Mouse (Mus musculus): ENCODE results near the gene Fads2.

The Fads2 gene

GRCm38 (mm10) chr19:10061624-10062023 is 39.9 kb downstream of the Fads2 start:
- no peak for DNase-seq (ENCODE audit: low read depth)

GRCm38 (mm10) chr19:10060783-10061590 is 40.6 kb downstream of the Fads2 start:
- no peak for DNase-seq (ENCODE audit: low read depth)

GRCm38 (mm10) chr19:10059911-10060567 is 41.5 kb downstream of the Fads2 start:
- DNase-seq (ENCODE audit: low read depth) = peak; percentile 76

- DNase-seq (ENCODE audit: low read depth) = no peak
Observed at GRCm38 (mm10) chr19:10058876-10059427, 42.6 kb downstream of the Fads2 start.

- DNase-seq (ENCODE audit: low read depth) = no peak
Observed at GRCm38 (mm10) chr19:10058352-10058825, 43.2 kb downstream of the Fads2 start.

GRCm38 (mm10) chr19:10057486-10058351 is 43.8 kb downstream of the Fads2 start:
- DNase-seq (ENCODE audit: low read depth) = no peak

GRCm38 (mm10) chr19:10056686-10057085 is 44.9 kb downstream of the Fads2 start:
- DNase-seq (ENCODE audit: low read depth) = peak; percentile 68

- no peak for DNase-seq (ENCODE audit: low read depth)
Observed at GRCm38 (mm10) chr19:10055783-10056660, 45.5 kb downstream of the Fads2 start.

GRCm38 (mm10) chr19:10055261-10055660 is 46.3 kb downstream of the Fads2 start:
- DNase-seq (ENCODE audit: low read depth) = no peak

GRCm38 (mm10) chr19:10054361-10055075 is 47.0 kb downstream of the Fads2 start:
- no peak for DNase-seq (ENCODE audit: low read depth)

- peak; percentile 74 for DNase-seq (ENCODE audit: low read depth)
Observed at GRCm38 (mm10) chr19:10053692-10054260, 47.8 kb downstream of the Fads2 start.

GRCm38 (mm10) chr19:10052698-10053097 is 48.8 kb downstream of the Fads2 start:
- no peak for DNase-seq (ENCODE audit: low read depth)

- DNase-seq (ENCODE audit: low read depth) = no peak
Observed at GRCm38 (mm10) chr19:10050438-10050837, 51.1 kb downstream of the Fads2 start.

- DNase-seq (ENCODE audit: low read depth) = no peak
Observed at GRCm38 (mm10) chr19:10049533-10049932, 52.0 kb downstream of the Fads2 start.

GRCm38 (mm10) chr19:10046983-10047382 is 54.6 kb downstream of the Fads2 start:
- DNase-seq (ENCODE audit: low read depth) = no peak

- DNase-seq (ENCODE audit: low read depth) = no peak
Observed at GRCm38 (mm10) chr19:10046346-10046745, 55.2 kb downstream of the Fads2 start.

- no peak for DNase-seq (ENCODE audit: low read depth)
Observed at GRCm38 (mm10) chr19:10045707-10046106, 55.8 kb downstream of the Fads2 start.

- DNase-seq (ENCODE audit: low read depth) = peak; percentile 88
Observed at GRCm38 (mm10) chr19:10043643-10044042, 57.9 kb downstream of the Fads2 start.

GRCm38 (mm10) chr19:10042816-10043215 is 58.7 kb downstream of the Fads2 start:
- no peak for DNase-seq (ENCODE audit: low read depth)

- DNase-seq (ENCODE audit: low read depth) = peak; percentile 66
Observed at GRCm38 (mm10) chr19:10042232-10042631, 59.3 kb downstream of the Fads2 start.
